Mouse (Mus musculus) left cerebral cortex, adult 2 months (tissue): Measurements from ENCODE around the gene Txnrd3. TPM values are rescaled to one million over a fixed set of nuclear protein-coding genes. Genes with fewer than 3 reads are reported as not detected.
A peak's percentile ranks its signal among the peaks of the same experiment; 100 is the strongest.

Experiments used
- DNase-seq, 2 experiments: peaks; one replicate each; pipeline ENCODE4 v3.0.0; 2021 to 2022; ENCODE audit warnings: low spot score in 2 of 2, mixed read lengths in 1 of 2; ENCODE audit errors: extremely low spot score in 1 of 2
- H3K27ac ChIP-seq: fragments of 200-600 bp; 2 replicates; pipeline ENCODE4 v1.8.1; 2022
- H3K4me3 ChIP-seq: fragments of 200-600 bp; 2 replicates; pipeline ENCODE4 v1.8.1; 2022
- CTCF ChIP-seq: fragments of 200-600 bp; IDR thresholded peaks from 2 replicates; pipeline ENCODE4 v1.8.1; 2022; ENCODE audit warnings: antibody characterized with exemption, mild to moderate bottlenecking, moderate library complexity
- intact Hi-C: fragments of 180-260 bp; cut with DNase I; formaldehyde crosslinking; loops from one replicate; pipeline ENCODE4 v1.15.1; 2025
- total RNA-seq, 2 experiments: library from RNA; stranded (reverse); gene quantifications; 2 replicates each; pipeline ENCODE4 v1.2.3; 2021

Gene Txnrd3
- total RNA-seq, 2 experiments from 2014 or later = 3.6 to 4.4 TPM

GRCm38 (mm10) chr6:89628045-89628785 is 15.6 kb upstream of the Txnrd3 start:
- intact Hi-C loops = no loop called here
- no peak for TF ChIP-seq CTCF
- Histone ChIP-seq H3K4me3 (no peak overlapping the region), H3K27ac (no peak overlapping the region)
- no peak for DNase-seq

DNA sequence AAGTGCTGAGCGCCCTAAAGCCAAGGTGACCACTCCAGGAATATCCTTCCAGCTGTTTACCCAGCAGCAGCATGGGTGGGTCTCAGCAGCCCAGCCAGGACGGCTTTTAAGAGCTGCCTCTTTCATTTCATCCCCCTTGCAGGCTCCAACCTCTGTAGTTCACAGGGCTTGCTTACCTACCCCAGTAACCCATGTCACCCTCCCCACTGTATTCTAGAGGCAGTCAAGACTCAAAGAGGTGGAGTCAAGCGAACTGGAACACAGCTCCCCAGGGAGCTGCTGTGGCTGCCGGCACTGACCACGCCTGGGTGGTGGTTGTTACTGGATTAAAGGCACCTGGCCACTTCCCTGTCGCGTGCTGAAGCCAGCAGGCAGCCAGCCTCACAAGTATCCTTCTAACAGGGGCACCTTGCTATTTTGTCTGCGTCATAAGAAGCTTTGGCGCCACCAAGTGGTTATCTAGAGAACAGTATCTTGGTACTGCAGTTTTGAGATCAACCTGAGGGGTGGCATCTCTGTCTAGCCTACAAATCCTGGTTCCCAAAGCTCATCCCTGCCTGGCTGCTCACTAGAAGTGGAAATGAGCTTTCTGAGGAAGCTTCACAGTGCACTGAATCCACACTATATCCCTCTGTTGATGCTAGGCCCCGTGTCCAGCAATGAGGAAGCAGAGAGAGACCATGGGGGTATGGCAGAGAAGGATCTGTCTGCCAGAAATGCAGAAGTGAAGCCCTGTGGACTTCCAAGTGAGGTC is 11.8 kb upstream of the Txnrd3 start:
- TF ChIP-seq CTCF = peak; percentile 94
- H3K27ac ChIP-seq = no peak overlapping the region
- intact Hi-C loops = loop anchor here (2.0 to 5.0 kb wide), 4 partner anchors 75 to 705 kb away; partner anchors contain the start of gene Plxna1

DNA sequence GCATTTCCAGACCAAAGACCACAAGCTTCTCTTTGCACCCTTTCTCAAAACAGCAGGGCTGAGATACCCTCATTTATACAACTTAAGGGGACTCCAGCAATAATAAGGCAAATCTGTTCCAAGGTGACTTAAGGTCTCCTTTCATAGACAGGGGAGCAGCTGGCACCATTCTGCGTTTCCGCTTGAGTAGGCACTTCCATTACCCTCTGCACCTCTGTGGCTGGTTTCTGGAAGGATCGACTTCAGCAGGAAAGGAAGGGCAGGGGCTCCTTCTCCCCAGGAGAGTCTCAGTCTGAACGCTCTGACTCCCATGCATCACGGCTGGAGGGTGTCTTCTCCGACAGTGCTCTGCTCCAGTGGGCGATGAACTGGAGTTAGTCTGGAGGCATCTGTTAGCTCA is 10.7 kb upstream of the Txnrd3 start:
- intact Hi-C loops = loop anchor here (2.0 to 5.0 kb wide), 4 partner anchors 76 to 706 kb away; partner anchors contain the start of gene Plxna1
- Histone ChIP-seq H3K4me3 (no peak overlapping the region), H3K27ac (no peak overlapping the region)
- no peak for DNase-seq
- no peak for TF ChIP-seq CTCF

More for the DNA sequence above, 11.8 kb upstream of the Txnrd3 start:
- peak; percentile 81 to 82 for DNase-seq
- no peak overlapping the region for H3K4me3 ChIP-seq

DNA sequence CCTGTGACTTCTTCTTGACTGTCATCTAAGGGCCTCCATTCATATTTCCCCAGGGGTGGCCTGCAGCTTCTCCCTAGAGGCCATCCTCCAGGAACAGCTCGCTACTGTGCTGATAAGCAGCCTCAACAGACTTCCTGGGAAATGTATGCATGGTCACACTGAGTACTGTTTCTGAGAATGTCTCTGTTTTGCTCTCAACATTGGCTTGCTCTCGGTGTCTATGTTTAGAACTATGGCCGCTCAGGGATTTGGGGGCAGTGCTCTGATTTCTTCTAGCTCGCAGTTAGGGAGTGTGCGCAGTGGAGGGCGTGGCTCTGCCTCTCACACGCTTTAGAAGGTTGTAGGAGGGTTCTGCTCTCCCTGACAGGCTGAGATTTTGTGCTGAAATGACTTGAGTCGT is 9.4 kb upstream of the Txnrd3 start:
- H3K4me3 ChIP-seq = no peak overlapping the region
- no peak overlapping the region; the same call in 1 of the 2 replicates for H3K27ac ChIP-seq
- intact Hi-C loops = loop anchor here (2.0 to 5.0 kb wide), 2 partner anchors 652 to 700 kb away; no protein-coding TSS in a partner anchor
- TF ChIP-seq CTCF = no peak
- no peak for DNase-seq

GRCm38 (mm10) chr6:89637977-89638376 is 5.8 kb upstream of the Txnrd3 start:
- intact Hi-C loops = no loop called here
- TF ChIP-seq CTCF = no peak
- Histone ChIP-seq H3K4me3 (no peak overlapping the region), H3K27ac (no peak overlapping the region)
- no peak for DNase-seq

DNA sequence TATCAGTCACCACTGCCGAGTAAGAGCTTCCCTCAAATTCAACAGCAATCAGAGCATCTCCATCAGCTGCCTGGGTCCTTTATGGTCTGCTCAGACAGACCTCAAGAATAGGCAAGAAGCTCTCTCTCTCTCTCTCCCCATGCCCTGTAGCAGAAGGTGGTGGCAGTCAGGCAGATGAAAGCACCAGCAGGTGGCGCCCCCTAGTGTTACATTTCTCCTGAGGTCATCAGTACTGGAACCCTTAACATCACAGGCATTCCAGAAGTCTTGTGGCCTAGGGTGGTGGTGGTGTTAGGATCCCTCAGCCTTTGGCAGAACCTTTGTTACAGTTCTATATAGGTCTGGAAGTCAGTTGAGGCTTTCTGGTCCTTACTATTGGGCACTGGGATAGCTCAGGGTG is 4.8 kb upstream of the Txnrd3 start:
- Histone ChIP-seq H3K4me3 (no peak overlapping the region), H3K27ac (no peak overlapping the region)
- TF ChIP-seq CTCF = peak; percentile 68
- intact Hi-C loops = no loop called here
- peak; percentile 48 to 64 for DNase-seq

DNA sequence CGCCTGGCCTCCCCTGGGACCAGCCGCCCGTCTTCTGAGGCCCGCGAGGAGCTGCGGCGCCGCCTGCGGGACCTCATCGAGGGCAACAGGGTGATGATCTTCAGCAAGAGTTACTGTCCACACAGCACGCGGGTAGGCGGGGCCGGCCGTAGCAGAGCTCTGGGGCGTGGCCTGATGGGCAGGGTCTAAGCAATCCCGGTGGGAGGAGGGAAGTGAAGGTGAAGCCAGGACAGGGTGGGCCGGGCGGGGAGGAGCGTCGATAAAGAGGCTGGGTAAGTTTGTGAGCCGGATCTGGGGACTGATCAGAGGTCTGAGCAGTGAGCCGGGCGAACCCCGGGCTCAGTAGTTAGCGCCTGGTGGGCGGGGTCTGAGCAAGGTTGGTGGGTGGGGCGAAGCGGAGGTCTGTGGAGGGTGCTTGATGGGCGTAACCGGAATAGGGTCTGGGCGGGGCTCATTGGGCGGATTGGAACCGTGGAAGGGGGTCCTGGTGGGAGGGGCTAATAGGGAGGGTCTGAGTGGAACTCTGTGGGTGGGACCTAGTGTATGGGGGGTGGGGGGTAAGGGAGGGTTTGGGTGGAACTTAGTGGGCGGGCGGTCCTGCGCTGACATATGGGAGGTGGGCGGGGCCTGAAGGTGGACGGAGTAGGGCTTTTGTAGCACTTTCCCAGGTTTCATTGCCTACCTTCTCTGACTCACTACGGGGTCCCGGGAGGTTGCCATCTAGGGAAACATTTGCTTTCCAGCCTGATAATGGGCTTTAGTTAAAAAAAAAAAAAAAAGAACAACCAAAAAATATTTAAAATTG is 685 bp downstream of the Txnrd3 start:
- Histone ChIP-seq H3K4me3 (peak overlapping the region; percentile 56), H3K27ac (peak overlapping the region; percentile 53; the same call in 1 of the 2 replicates)
- intact Hi-C loops = no loop called here
- TF ChIP-seq CTCF = no peak
- peak; percentile 74 for DNase-seq

DNA sequence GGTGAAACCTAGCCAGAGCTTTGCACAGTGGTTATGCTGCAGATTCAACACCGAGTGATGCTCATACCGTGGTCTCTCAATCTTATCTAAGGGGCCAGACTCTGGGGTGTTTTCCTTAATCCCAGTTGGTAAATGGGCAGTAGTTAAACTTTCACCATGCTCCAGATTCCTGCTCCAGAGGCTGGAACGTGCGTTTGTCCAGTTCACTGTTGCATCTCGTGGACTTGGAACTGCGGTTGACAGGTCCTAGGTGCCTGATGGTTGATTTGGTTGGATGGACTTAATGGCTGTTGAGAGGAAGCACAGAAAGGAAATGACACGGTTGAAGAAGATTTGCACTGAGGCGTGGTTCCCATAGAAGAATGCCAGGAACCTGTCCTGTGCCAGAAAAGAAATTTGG is 6.1 kb downstream of the Txnrd3 start:
- intact Hi-C loops = no loop called here
- no peak for DNase-seq
- TF ChIP-seq CTCF = no peak
- no peak overlapping the region for H3K4me3 ChIP-seq
- no peak overlapping the region for H3K27ac ChIP-seq

DNA sequence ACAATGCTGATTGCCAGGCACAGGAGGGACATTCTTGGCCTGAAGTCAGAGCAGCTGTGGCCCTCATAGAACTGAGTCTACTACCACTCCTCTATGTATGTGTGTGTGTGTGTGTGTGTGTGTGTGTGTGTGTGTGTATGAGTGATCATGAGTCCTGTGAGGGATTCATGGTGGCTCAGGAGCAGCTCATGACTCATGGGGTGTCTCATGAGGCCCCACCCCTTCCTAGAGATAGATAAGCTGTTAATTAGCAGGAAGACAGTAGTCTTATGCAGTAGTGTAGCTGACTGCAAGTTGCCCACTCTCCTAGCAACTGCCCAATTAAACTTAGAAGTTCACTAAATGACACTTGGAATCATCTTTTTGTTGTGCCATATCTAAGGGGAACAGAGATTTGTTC is 8.0 kb downstream of the Txnrd3 start:
- H3K27ac ChIP-seq = no peak overlapping the region
- TF ChIP-seq CTCF = no peak

DNA sequence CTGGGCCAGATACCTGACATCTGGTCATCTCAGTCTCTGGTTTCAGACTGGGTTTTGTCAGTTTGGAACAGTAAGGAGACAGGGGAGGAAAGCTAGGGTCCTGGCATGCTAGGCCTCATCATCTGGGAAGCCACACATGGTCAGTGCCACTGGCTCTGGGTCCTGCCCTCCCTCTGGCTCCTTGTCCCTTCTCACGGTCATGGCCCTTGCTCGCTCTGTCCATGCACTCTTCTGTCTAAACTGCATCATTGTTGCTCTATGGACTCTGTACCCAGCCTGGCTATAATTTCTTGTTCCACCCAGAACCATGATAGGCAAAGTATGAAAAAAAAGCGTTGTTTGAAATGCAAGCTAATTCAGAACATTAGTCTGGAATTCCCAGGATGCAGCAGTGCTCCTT is 11.2 kb downstream of the Txnrd3 start:
- no peak for TF ChIP-seq CTCF
- Histone ChIP-seq H3K4me3 (no peak overlapping the region), H3K27ac (no peak overlapping the region)
- no peak for DNase-seq
- intact Hi-C loops = no loop called here

More for the DNA sequence above, 8.0 kb downstream of the Txnrd3 start:
- intact Hi-C loops = no loop called here
- no peak overlapping the region for H3K4me3 ChIP-seq
- no peak for DNase-seq

DNA sequence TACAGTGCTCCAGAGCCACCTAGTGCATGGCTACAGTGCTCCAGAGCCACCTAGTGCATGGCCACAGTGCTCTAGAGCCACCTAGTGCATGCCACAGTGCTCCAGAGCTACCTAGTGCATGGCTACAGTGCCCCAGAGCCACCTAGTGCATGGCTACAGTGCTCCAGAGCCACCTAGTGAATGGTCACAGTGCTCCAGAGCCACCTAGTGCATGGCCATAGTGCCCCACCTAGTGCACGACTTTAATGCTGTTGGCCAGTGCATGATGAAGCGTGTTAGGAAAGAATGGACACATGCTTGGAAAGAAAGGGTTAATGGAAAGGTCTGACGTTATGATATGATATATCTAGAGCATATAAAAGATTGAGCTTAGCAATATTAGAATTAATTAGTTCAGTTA is 14.6 kb downstream of the Txnrd3 start:
- no peak for DNase-seq
- intact Hi-C loops = no loop called here
- Histone ChIP-seq H3K27ac (no peak overlapping the region), H3K4me3 (no peak overlapping the region)
- TF ChIP-seq CTCF = no peak; the same call in 1 of the 2 replicates
